Mouse (Mus musculus): ENCODE results near the gene Ddah1. TPM values are rescaled to one million over a fixed set of nuclear protein-coding genes. Genes with fewer than 3 reads are reported as not detected.
"Not testable (repeated sequence)": the region's sequence is repeated elsewhere in the genome, so short reads cannot be mapped to it uniquely, and the experiment has no call there.

Ddah1 gene
- polyA plus RNA-seq, 1 experiment from 2014 or later, result 34.7 TPM

DNA sequence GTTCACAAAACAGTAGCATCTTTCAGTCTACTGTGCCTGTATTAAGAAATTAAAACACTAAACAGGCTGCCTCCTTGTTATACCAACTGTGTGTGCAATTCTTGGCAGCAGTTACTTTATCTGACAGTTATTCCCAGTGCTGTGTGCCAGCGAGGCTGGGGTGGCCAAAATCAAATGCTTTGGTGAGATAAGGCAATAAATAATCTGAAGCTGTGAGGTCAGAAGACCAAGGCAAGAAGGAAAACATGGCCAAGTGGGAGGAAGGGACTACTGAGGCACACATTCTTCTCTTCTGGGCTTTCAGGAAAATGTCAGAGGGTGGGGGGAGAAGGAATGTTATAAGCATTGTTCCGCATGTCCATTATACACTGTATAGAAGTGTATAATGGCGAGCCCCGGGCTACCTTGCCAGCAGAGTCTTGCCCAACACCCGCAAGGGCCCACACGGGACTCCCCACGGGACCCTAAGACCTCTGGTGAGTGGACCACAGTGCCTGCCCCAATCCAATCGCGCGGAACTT lies 106.3 kb downstream of the Ddah1 start:
- no peaks in the 10 kb centered on the region for H3K36me3 ChIP-seq (ENCODE audit: control insufficient read depth, insufficient read depth, low read length)
- no peak overlapping the region for H3K9ac ChIP-seq (ENCODE audit: low read depth, low read length)
- 89% methylated on average over 5 of the region's 10 CpGs for WGBS
- no peaks in the 10 kb centered on the region for H3K27me3 ChIP-seq (ENCODE audit: control insufficient read depth, insufficient read depth, low read length)
- H3K4me3 ChIP-seq (ENCODE audit: low read depth, low read length), result no peak overlapping the region
- no peak for DNase-seq (ENCODE audit: low spot score)
- H3K9me3 ChIP-seq (ENCODE audit: control insufficient read depth, low read length), result no peaks in the 10 kb centered on the region
- no peak for ATAC-seq (ENCODE audit: low FRiP score)
- no peak overlapping the region for H3K27ac ChIP-seq (ENCODE audit: low read depth, low read length)
- no peaks in the 10 kb centered on the region for H3K4me1 ChIP-seq (replicated peaks; ENCODE audit: control insufficient read depth, insufficient read depth, low read length)
- no peak overlapping the region for H3K4me2 ChIP-seq (replicated peaks; ENCODE audit: low read depth, low read length)

DNA sequence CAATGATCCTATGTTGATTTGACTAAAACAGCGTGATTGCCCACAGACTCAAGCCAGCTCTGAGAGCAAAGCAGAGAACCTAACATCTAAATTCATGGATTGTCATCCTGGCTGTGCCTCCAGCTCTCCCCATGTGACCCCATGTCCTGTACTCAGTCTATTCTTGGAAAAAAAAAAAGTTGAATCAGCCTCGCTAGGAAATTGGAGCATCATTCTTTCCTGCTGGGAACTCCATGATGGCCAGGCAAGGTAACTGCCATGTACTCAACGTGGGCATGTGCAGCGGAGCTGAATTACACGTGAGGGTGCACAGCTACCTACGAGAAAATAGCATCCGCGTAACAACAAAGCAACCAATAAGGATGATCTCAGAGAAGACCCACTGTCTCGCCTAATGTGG lies 114.2 kb downstream of the Ddah1 start:
- ATAC-seq (ENCODE audit: low FRiP score), result no peak
- no peak for DNase-seq (ENCODE audit: low spot score)

DNA sequence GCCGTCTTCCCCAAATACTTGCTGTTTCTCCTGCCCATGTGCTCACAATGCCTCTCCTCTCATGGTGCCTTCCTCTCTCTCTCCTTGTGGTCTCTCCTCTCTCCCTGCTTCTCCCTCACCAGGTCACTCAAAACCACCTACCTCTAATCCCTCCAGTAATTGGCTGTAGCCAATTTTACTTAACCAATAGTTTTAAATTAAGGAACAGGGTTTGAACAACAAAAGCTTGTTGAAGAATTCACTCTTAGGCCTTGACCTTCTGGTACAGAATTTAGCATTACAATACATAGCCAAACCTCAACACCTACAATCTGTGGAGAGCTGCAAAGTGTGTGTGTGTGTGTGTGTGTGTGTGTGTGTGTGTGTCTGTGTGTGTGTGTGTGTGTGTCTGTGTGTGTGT lies 114.8 kb downstream of the Ddah1 start:
- Histone ChIP-seq H3K4me3 (ENCODE audit: low read depth, low read length) (no peak overlapping the region), H3K27me3 (ENCODE audit: control insufficient read depth, insufficient read depth, low read length) (no peaks in the 10 kb centered on the region), H3K27ac (ENCODE audit: low read depth, low read length) (no peak overlapping the region), H3K9me3 (ENCODE audit: control insufficient read depth, low read length) (no peaks in the 10 kb centered on the region), H3K36me3 (ENCODE audit: control insufficient read depth, insufficient read depth, low read length) (no peaks in the 10 kb centered on the region), H3K4me1 (replicated peaks; ENCODE audit: control insufficient read depth, insufficient read depth, low read length) (no peaks in the 10 kb centered on the region), H3K9ac (ENCODE audit: low read depth, low read length) (no peak overlapping the region), H3K4me2 (replicated peaks; ENCODE audit: low read depth, low read length) (no peak overlapping the region)
- ATAC-seq (ENCODE audit: low FRiP score) (no peak), DNase-seq (ENCODE audit: low spot score) (no peak)
- 76% methylated on average over 1 of the region's 1 CpGs for WGBS

More for the DNA sequence above, 114.2 kb downstream of the Ddah1 start:
- H3K9ac ChIP-seq (ENCODE audit: low read depth, low read length), result no peak overlapping the region
- H3K9me3 ChIP-seq (ENCODE audit: control insufficient read depth, low read length), result no peaks in the 10 kb centered on the region
- no peak overlapping the region for H3K4me3 ChIP-seq (ENCODE audit: low read depth, low read length)
- H3K36me3 ChIP-seq (ENCODE audit: control insufficient read depth, insufficient read depth, low read length), result no peaks in the 10 kb centered on the region
- no peak overlapping the region for H3K27ac ChIP-seq (ENCODE audit: low read depth, low read length)
- H3K27me3 ChIP-seq (ENCODE audit: control insufficient read depth, insufficient read depth, low read length), result no peaks in the 10 kb centered on the region
- H3K4me1 ChIP-seq (replicated peaks; ENCODE audit: control insufficient read depth, insufficient read depth, low read length), result no peaks in the 10 kb centered on the region
- no peak overlapping the region for H3K4me2 ChIP-seq (replicated peaks; ENCODE audit: low read depth, low read length)
- 95% methylated on average over 9 of the region's 9 CpGs for WGBS

DNA sequence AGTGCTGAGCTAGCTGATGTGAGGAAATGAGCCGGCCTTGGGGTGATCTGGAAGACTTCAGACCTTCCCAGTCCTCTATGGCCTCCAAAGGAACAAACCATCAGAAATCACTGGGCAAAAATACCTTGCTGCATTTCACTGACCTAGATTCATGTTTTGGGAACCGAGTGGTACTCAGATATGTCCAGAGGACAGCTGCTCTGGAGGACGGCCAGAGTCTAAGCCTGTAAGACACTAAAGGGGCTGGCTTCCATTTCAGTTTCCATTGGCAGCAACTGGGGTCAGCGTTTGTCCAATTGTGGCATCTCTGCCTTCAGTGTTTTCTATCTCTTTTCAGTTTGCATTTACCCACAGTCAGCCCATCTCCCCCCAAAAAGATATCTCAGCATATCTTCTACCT lies 115.7 kb downstream of the Ddah1 start:
- DNase-seq (ENCODE audit: low spot score) (no peak), ATAC-seq (ENCODE audit: low FRiP score) (no peak)
- H3K4me2 ChIP-seq (replicated peaks; ENCODE audit: low read depth, low read length), result no peak overlapping the region
- WGBS, result 87% methylated on average over 4 of the region's 4 CpGs
- no peaks in the 10 kb centered on the region for H3K36me3 ChIP-seq (ENCODE audit: control insufficient read depth, insufficient read depth, low read length)
- H3K27ac ChIP-seq (ENCODE audit: low read depth, low read length), result no peak overlapping the region
- no peak overlapping the region for H3K9ac ChIP-seq (ENCODE audit: low read depth, low read length)
- H3K27me3 ChIP-seq (ENCODE audit: control insufficient read depth, insufficient read depth, low read length), result no peaks in the 10 kb centered on the region
- no peaks in the 10 kb centered on the region for H3K9me3 ChIP-seq (ENCODE audit: control insufficient read depth, low read length)
- H3K4me1 ChIP-seq (replicated peaks; ENCODE audit: control insufficient read depth, insufficient read depth, low read length), result no peaks in the 10 kb centered on the region
- H3K4me3 ChIP-seq (ENCODE audit: low read depth, low read length), result no peak overlapping the region

DNA sequence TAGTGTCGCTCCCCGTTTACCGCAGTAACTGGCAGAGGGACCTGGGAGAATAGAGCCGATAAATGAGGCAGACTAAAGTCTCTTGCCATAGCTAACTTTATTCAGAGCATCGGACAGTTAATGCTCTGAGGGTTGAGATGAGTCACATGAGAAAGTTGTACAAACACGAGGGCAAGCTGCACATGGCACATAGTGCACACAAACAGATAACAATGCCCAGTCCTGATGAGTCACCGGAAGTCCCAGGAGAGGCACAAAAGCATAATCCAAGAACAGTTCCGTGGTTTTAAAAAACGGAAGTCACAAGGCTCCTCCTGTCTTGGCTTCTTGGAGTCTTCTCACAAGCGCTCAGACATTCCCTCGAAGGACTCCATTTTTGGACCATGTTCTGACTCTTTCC lies 117.6 kb downstream of the Ddah1 start:
- H3K27ac ChIP-seq (ENCODE audit: low read depth, low read length), result no peak overlapping the region
- H3K4me2 ChIP-seq (replicated peaks; ENCODE audit: low read depth, low read length), result no peak overlapping the region
- no peak overlapping the region for H3K9ac ChIP-seq (ENCODE audit: low read depth, low read length)
- WGBS, result 92% methylated on average over 11 of the region's 11 CpGs
- no peaks in the 10 kb centered on the region for H3K4me1 ChIP-seq (replicated peaks; ENCODE audit: control insufficient read depth, insufficient read depth, low read length)
- H3K27me3 ChIP-seq (ENCODE audit: control insufficient read depth, insufficient read depth, low read length), result no peaks in the 10 kb centered on the region
- ATAC-seq (ENCODE audit: low FRiP score), result no peak
- DNase-seq (ENCODE audit: low spot score), result no peak
- H3K36me3 ChIP-seq (ENCODE audit: control insufficient read depth, insufficient read depth, low read length), result no peaks in the 10 kb centered on the region
- no peaks in the 10 kb centered on the region for H3K9me3 ChIP-seq (ENCODE audit: control insufficient read depth, low read length)
- H3K4me3 ChIP-seq (ENCODE audit: low read depth, low read length), result no peak overlapping the region

DNA sequence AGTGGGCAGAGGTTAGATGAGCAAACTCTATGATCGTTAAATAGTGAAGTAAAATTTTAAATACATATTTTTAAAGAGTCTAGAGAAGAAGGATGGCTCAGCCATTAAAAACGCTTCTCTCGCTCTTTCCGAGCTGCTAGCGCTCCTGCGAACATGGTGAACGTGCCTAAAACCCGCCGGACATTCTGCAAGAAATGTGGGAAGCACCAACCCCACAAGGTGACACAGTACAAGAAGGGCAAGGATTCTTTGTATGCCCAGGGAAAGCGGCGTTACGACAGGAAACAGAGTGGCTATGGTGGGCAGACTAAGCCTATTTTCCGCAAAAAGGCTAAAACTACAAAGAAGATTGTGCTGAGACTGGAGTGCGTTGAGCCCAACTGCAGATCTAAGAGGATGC lies 120.4 kb downstream of the Ddah1 start:
- not testable (repeated sequence) for DNase-seq (ENCODE audit: low spot score); H3K9me3 ChIP-seq (ENCODE audit: control insufficient read depth, low read length); H3K9ac ChIP-seq (ENCODE audit: low read depth, low read length); H3K27me3 ChIP-seq (ENCODE audit: control insufficient read depth, insufficient read depth, low read length); ATAC-seq (ENCODE audit: low FRiP score); H3K27ac ChIP-seq (ENCODE audit: low read depth, low read length); H3K36me3 ChIP-seq (ENCODE audit: control insufficient read depth, insufficient read depth, low read length); H3K4me1 ChIP-seq (replicated peaks; ENCODE audit: control insufficient read depth, insufficient read depth, low read length); H3K4me3 ChIP-seq (ENCODE audit: low read depth, low read length); H3K4me2 ChIP-seq (replicated peaks; ENCODE audit: low read depth, low read length)
- 96% methylated on average over 13 of the region's 14 CpGs for WGBS

DNA sequence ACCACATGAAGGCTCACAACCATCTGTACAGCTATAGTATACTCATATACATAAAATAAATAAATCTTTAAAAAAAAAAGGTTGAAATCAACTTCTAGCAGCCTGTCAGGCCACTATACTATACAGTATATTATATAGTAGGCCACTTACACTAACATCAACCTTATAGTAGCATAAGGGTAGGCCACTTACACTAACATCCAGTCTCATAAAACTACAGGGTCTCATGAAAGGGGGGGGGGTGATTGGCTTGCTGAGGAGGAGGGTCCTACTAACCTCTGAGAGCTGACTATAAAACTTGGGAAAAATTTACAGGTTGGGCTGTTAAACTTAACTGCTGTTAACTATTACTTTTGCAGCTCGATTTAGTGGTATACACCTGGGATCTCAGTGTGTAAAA lies 121.9 kb downstream of the Ddah1 start:
- Histone ChIP-seq H3K9ac (ENCODE audit: low read depth, low read length) (no peak overlapping the region), H3K36me3 (ENCODE audit: control insufficient read depth, insufficient read depth, low read length) (no peaks in the 10 kb centered on the region), H3K4me3 (ENCODE audit: low read depth, low read length) (no peak overlapping the region), H3K27me3 (ENCODE audit: control insufficient read depth, insufficient read depth, low read length) (no peaks in the 10 kb centered on the region), H3K9me3 (ENCODE audit: control insufficient read depth, low read length) (no peaks in the 10 kb centered on the region), H3K4me1 (replicated peaks; ENCODE audit: control insufficient read depth, insufficient read depth, low read length) (no peaks in the 10 kb centered on the region), H3K4me2 (replicated peaks; ENCODE audit: low read depth, low read length) (no peak overlapping the region), H3K27ac (ENCODE audit: low read depth, low read length) (no peak overlapping the region)
- DNase-seq (ENCODE audit: low spot score) (no peak), ATAC-seq (ENCODE audit: low FRiP score) (no peak)
- WGBS, result 95% methylated on average over 1 of the region's 1 CpGs

DNA sequence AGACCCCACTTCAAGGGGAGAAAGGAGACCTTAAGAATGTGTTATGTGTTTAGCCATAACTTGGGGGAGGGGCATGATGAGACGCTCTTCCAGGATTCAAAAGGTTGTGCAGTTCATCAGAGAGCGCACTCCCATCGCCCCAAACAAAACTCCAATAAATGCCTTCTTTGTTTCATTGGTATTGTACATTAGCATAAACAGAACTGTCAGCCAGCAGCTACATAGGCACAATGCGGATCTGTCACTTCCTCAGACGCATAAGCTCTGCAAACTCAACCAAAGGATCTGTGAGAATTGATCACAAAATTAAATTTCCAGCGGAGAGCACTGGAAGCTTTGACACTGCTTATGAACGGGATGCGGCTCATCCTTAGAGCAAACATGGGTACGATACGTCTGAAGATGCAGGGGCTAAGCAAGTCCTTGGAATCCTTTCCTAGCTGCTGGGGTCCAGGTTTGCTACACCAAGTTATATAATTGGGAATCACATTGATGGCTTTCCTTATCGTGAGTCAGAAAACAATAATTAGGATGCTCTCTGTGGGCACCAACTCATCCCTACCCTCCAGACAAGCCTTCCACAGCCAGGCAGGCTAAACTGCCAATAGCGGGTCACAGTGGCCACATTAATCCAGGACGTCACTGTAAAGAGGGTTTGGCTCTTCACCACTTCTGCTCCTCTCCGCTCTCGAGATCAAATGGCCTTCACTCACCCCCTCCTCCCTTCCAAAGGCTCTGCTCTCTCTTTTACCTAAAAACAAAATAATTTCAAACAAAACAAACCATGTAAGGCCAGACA lies 123.8 kb downstream of the Ddah1 start:
- no peak overlapping the region for H3K4me3 ChIP-seq (ENCODE audit: low read depth, low read length)
- ATAC-seq (ENCODE audit: low FRiP score) (no peak), DNase-seq (ENCODE audit: low spot score) (no peak)
- no peaks in the 10 kb centered on the region for H3K9me3 ChIP-seq (ENCODE audit: control insufficient read depth, low read length)
- no peak overlapping the region for H3K9ac ChIP-seq (ENCODE audit: low read depth, low read length)
- no peaks in the 10 kb centered on the region for H3K4me1 ChIP-seq (replicated peaks; ENCODE audit: control insufficient read depth, insufficient read depth, low read length)
- no peaks in the 10 kb centered on the region for H3K27me3 ChIP-seq (ENCODE audit: control insufficient read depth, insufficient read depth, low read length)
- H3K27ac ChIP-seq (ENCODE audit: low read depth, low read length), result no peak overlapping the region
- H3K4me2 ChIP-seq (replicated peaks; ENCODE audit: low read depth, low read length), result no peak overlapping the region
- 86% methylated on average over 15 of the region's 15 CpGs for WGBS
- no peaks in the 10 kb centered on the region for H3K36me3 ChIP-seq (ENCODE audit: control insufficient read depth, insufficient read depth, low read length)

DNA sequence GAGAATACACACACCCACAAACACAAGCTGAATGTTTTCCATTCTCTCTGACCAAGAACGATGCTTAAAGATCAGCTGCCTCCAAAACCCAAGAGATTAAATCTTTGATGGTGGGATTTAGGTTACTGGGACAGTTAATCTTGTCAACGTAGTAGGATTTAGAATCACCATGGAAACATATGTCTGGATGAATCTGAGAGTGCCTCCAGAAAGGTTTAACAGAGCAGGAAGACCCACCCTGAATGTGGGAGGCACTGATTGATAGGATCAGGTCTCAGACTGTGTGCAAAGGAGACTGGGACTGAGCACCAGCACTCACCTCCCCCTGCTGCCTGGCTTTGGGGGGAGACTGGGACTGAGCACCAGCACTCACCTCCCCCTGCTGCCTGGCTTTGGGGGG lies 124.8 kb downstream of the Ddah1 start:
- Histone ChIP-seq H3K9me3 (ENCODE audit: control insufficient read depth, low read length) (no peaks in the 10 kb centered on the region), H3K4me2 (replicated peaks; ENCODE audit: low read depth, low read length) (no peak overlapping the region), H3K36me3 (ENCODE audit: control insufficient read depth, insufficient read depth, low read length) (no peaks in the 10 kb centered on the region), H3K4me3 (ENCODE audit: low read depth, low read length) (no peak overlapping the region), H3K27me3 (ENCODE audit: control insufficient read depth, insufficient read depth, low read length) (no peaks in the 10 kb centered on the region), H3K9ac (ENCODE audit: low read depth, low read length) (no peak overlapping the region), H3K4me1 (replicated peaks; ENCODE audit: control insufficient read depth, insufficient read depth, low read length) (no peaks in the 10 kb centered on the region), H3K27ac (ENCODE audit: low read depth, low read length) (no peak overlapping the region)
- no peak for DNase-seq (ENCODE audit: low spot score)
- WGBS, result 63% methylated on average over 2 of the region's 2 CpGs
- ATAC-seq (ENCODE audit: low FRiP score), result peak; percentile 30; the same call in 1 of the 2 replicates

Measured in hindbrain, embryonic 11.5 days (tissue).